Mouse (Mus musculus) G1E (cell line): ENCODE measurements around the gene Cd72.

Source experiments
- CTCF ChIP-seq: IDR thresholded peaks from 2 replicates; pipeline ENCODE4 v1.5.1; 2012; ENCODE audit warnings: low read depth, low read length, inconsistent platforms, mixed read lengths
- GATA1 ChIP-seq: IDR thresholded peaks from 2 replicates; pipeline ENCODE4 v1.6.1; 2012; ENCODE audit warnings: borderline replicate concordance, low read length, inconsistent platforms, mixed read lengths
- POLR2AphosphoS5 ChIP-seq: IDR thresholded peaks from 2 replicates; pipeline ENCODE4 v1.6.1; 2012; ENCODE audit warnings: low read depth, low read length, inconsistent platforms; ENCODE audit not compliant: insufficient replicate concordance

DNA sequence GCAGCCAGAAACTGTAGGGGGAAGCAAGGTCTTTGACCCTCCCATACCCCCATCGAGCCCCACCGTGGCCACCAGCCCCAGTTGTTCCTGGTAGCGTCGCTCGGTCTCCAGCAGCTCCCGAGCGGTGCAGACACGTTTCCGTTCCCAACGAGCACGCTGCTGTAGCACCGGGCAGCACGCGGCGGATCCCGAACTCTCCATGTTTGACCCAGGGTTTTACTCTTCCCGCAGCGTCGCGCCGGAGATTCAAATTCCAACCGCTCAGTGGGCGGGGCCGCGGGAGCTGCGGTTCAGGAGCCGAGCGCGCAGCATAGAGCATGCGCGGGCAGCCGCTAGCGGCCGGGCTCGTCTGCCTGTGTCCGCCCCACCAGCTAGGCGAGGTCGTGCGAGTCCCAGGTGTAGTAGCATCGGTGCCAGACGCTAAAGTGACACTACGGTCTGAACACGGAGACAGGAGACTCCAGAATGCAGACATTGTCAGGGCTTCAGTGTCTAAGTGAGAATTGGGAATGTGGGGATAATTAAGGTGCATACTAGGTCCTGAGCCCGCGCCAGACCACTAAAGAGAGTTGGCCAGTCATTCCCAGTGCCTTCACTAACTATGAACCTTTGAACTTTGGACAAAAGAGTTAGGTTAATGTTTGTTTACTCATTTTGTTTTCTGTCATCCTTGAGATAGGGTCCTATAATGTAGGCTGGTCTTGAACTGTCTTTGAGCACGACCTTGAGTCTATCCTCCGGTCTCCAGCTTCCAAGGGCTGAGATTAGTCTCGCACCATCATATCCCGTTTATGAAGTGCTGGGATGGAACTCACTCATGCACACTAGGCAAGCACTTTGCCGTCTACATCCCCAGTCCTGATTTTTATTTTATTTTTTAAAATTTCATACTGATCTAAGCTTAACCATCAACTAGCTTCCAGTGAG, 45.2 kb upstream of the Cd72 start, which contains the start of gene Arhgef39:
- no peak for TF ChIP-seq POLR2AphosphoS5
- no peak for TF ChIP-seq GATA1
- no peak for TF ChIP-seq CTCF
